Mouse (Mus musculus): ENCODE results near the gene Fkbp5. TPM values are rescaled to one million over a fixed set of nuclear protein-coding genes. Genes with fewer than 3 reads are reported as not detected.

The Fkbp5 gene
- polyA plus RNA-seq, 1 experiment from 2014 or later = 7.1 TPM

GRCm38 (mm10) chr17:28486720-28487119 is 30.6 kb downstream of the Fkbp5 start:
- WGBS = 84% methylated on average over 6 of the region's 6 CpGs
- Histone ChIP-seq H3K4me1 (ENCODE audit: control insufficient read depth, insufficient read depth, low read length) (peaks cover 5% of the 10 kb centered on the region), H3K36me3 (ENCODE audit: control insufficient read depth, insufficient read depth, low read length) (no peaks in the 10 kb centered on the region), H3K4me3 (ENCODE audit: low read depth, low read length) (no peak overlapping the region), H3K27me3 (ENCODE audit: control insufficient read depth, insufficient read depth, low read length) (no peaks in the 10 kb centered on the region), H3K9me3 (ENCODE audit: control insufficient read depth, low read depth, low read length) (no peaks in the 10 kb centered on the region), H3K27ac (ENCODE audit: low read length) (no peak overlapping the region), H3K4me2 (replicated peaks; ENCODE audit: low read depth, low read length) (no peak overlapping the region), H3K9ac (replicated peaks; ENCODE audit: low read depth, low read length) (no peak overlapping the region)
- no peak for ATAC-seq (ENCODE audit: insufficient number of reproducible peaks, insufficient read depth, low FRiP score, low read depth)

- Histone ChIP-seq H3K27me3 (ENCODE audit: control insufficient read depth, insufficient read depth, low read length) (no peaks in the 10 kb centered on the region), H3K36me3 (ENCODE audit: control insufficient read depth, insufficient read depth, low read length) (no peaks in the 10 kb centered on the region), H3K4me2 (replicated peaks; ENCODE audit: low read depth, low read length) (peak overlapping the region; percentile 84), H3K4me1 (ENCODE audit: control insufficient read depth, insufficient read depth, low read length) (peaks cover 5% of the 10 kb centered on the region), H3K27ac (ENCODE audit: low read length) (peak overlapping the region; percentile 69), H3K9me3 (ENCODE audit: control insufficient read depth, low read depth, low read length) (no peaks in the 10 kb centered on the region), H3K4me3 (ENCODE audit: low read depth, low read length) (peak overlapping the region; percentile 74), H3K9ac (replicated peaks; ENCODE audit: low read depth, low read length) (peak overlapping the region; percentile 49)
- WGBS = under 1% methylated on average over 56 of the region's 58 CpGs
- ATAC-seq (ENCODE audit: insufficient number of reproducible peaks, insufficient read depth, low FRiP score, low read depth) = peak; percentile 98
These were observed 31.3 kb downstream of the Fkbp5 start for GRCm38 (mm10) chr17:28485977-28486400.

- Histone ChIP-seq H3K9me3 (ENCODE audit: control insufficient read depth, low read depth, low read length) (no peaks in the 10 kb centered on the region), H3K4me2 (replicated peaks; ENCODE audit: low read depth, low read length) (peak overlapping the region; percentile 84), H3K9ac (replicated peaks; ENCODE audit: low read depth, low read length) (peak overlapping the region; percentile 49), H3K27ac (ENCODE audit: low read length) (peak overlapping the region; percentile 69), H3K4me1 (ENCODE audit: control insufficient read depth, insufficient read depth, low read length) (peaks cover 5% of the 10 kb centered on the region), H3K4me3 (ENCODE audit: low read depth, low read length) (peak overlapping the region; percentile 74), H3K27me3 (ENCODE audit: control insufficient read depth, insufficient read depth, low read length) (no peaks in the 10 kb centered on the region), H3K36me3 (ENCODE audit: control insufficient read depth, insufficient read depth, low read length) (no peaks in the 10 kb centered on the region)
- ATAC-seq (ENCODE audit: insufficient number of reproducible peaks, insufficient read depth, low FRiP score, low read depth) = 0 out of 2 replicates have a peak, but pooled peaks have one; percentile 29
- under 1% methylated on average over 61 of the region's 77 CpGs for WGBS
These were observed 31.8 kb downstream of the Fkbp5 start for GRCm38 (mm10) chr17:28485446-28485948.

GRCm38 (mm10) chr17:28484704-28485445 is 32.5 kb downstream of the Fkbp5 start:
- Histone ChIP-seq H3K9me3 (ENCODE audit: control insufficient read depth, low read depth, low read length) (no peaks in the 10 kb centered on the region), H3K9ac (replicated peaks; ENCODE audit: low read depth, low read length) (peak overlapping the region; percentile 49), H3K4me1 (ENCODE audit: control insufficient read depth, insufficient read depth, low read length) (peaks cover 5% of the 10 kb centered on the region), H3K4me2 (replicated peaks; ENCODE audit: low read depth, low read length) (peak overlapping the region; percentile 84), H3K27ac (ENCODE audit: low read length) (peak overlapping the region; percentile 69; the same call in 1 of the 2 replicates), H3K4me3 (ENCODE audit: low read depth, low read length) (peak overlapping the region; percentile 74), H3K27me3 (ENCODE audit: control insufficient read depth, insufficient read depth, low read length) (no peaks in the 10 kb centered on the region), H3K36me3 (ENCODE audit: control insufficient read depth, insufficient read depth, low read length) (no peaks in the 10 kb centered on the region)
- no peak for ATAC-seq (ENCODE audit: insufficient number of reproducible peaks, insufficient read depth, low FRiP score, low read depth)
- 3% methylated on average over 30 of the region's 30 CpGs for WGBS

GRCm38 (mm10) chr17:28477421-28477820 is 39.9 kb downstream of the Fkbp5 start:
- Histone ChIP-seq H3K27ac (ENCODE audit: low read length) (no peak overlapping the region), H3K9ac (replicated peaks; ENCODE audit: low read depth, low read length) (no peak overlapping the region), H3K27me3 (ENCODE audit: control insufficient read depth, insufficient read depth, low read length) (no peaks in the 10 kb centered on the region), H3K36me3 (ENCODE audit: control insufficient read depth, insufficient read depth, low read length) (no peaks in the 10 kb centered on the region), H3K4me2 (replicated peaks; ENCODE audit: low read depth, low read length) (no peak overlapping the region), H3K4me3 (ENCODE audit: low read depth, low read length) (no peak overlapping the region), H3K9me3 (ENCODE audit: control insufficient read depth, low read depth, low read length) (no peaks in the 10 kb centered on the region), H3K4me1 (ENCODE audit: control insufficient read depth, insufficient read depth, low read length) (no peaks in the 10 kb centered on the region)
- WGBS = 82% methylated on average over 8 of the region's 8 CpGs
- no peak for ATAC-seq (ENCODE audit: insufficient number of reproducible peaks, insufficient read depth, low FRiP score, low read depth)

GRCm38 (mm10) chr17:28476441-28476840 is 40.9 kb downstream of the Fkbp5 start:
- H3K4me3 ChIP-seq (ENCODE audit: low read depth, low read length) = no peak overlapping the region
- no peaks in the 10 kb centered on the region for H3K36me3 ChIP-seq (ENCODE audit: control insufficient read depth, insufficient read depth, low read length)
- H3K9me3 ChIP-seq (ENCODE audit: control insufficient read depth, low read depth, low read length) = no peaks in the 10 kb centered on the region
- H3K27ac ChIP-seq (ENCODE audit: low read length) = no peak overlapping the region
- ATAC-seq (ENCODE audit: insufficient number of reproducible peaks, insufficient read depth, low FRiP score, low read depth) = no peak
- no peaks in the 10 kb centered on the region for H3K27me3 ChIP-seq (ENCODE audit: control insufficient read depth, insufficient read depth, low read length)
- H3K4me1 ChIP-seq (ENCODE audit: control insufficient read depth, insufficient read depth, low read length) = no peaks in the 10 kb centered on the region
- no peak overlapping the region for H3K9ac ChIP-seq (replicated peaks; ENCODE audit: low read depth, low read length)
- no peak overlapping the region for H3K4me2 ChIP-seq (replicated peaks; ENCODE audit: low read depth, low read length)

GRCm38 (mm10) chr17:28475593-28476325 is 41.6 kb downstream of the Fkbp5 start:
- Histone ChIP-seq H3K4me3 (ENCODE audit: low read depth, low read length) (no peak overlapping the region), H3K9me3 (ENCODE audit: control insufficient read depth, low read depth, low read length) (no peaks in the 10 kb centered on the region), H3K36me3 (ENCODE audit: control insufficient read depth, insufficient read depth, low read length) (no peaks in the 10 kb centered on the region), H3K4me2 (replicated peaks; ENCODE audit: low read depth, low read length) (no peak overlapping the region), H3K27me3 (ENCODE audit: control insufficient read depth, insufficient read depth, low read length) (no peaks in the 10 kb centered on the region), H3K9ac (replicated peaks; ENCODE audit: low read depth, low read length) (no peak overlapping the region), H3K4me1 (ENCODE audit: control insufficient read depth, insufficient read depth, low read length) (no peaks in the 10 kb centered on the region), H3K27ac (ENCODE audit: low read length) (no peak overlapping the region)
- WGBS = 65% methylated on average over 3 of the region's 3 CpGs
- no peak for ATAC-seq (ENCODE audit: insufficient number of reproducible peaks, insufficient read depth, low FRiP score, low read depth)

- Histone ChIP-seq H3K36me3 (ENCODE audit: control insufficient read depth, insufficient read depth, low read length) (no peaks in the 10 kb centered on the region), H3K9ac (replicated peaks; ENCODE audit: low read depth, low read length) (no peak overlapping the region), H3K4me2 (replicated peaks; ENCODE audit: low read depth, low read length) (no peak overlapping the region), H3K9me3 (ENCODE audit: control insufficient read depth, low read depth, low read length) (no peaks in the 10 kb centered on the region), H3K4me3 (ENCODE audit: low read depth, low read length) (no peak overlapping the region), H3K27me3 (ENCODE audit: control insufficient read depth, insufficient read depth, low read length) (no peaks in the 10 kb centered on the region), H3K4me1 (ENCODE audit: control insufficient read depth, insufficient read depth, low read length) (no peaks in the 10 kb centered on the region), H3K27ac (ENCODE audit: low read length) (no peak overlapping the region)
- ATAC-seq (ENCODE audit: insufficient number of reproducible peaks, insufficient read depth, low FRiP score, low read depth) = no peak
- 61% methylated on average over 5 of the region's 5 CpGs for WGBS
These were observed 44.6 kb downstream of the Fkbp5 start for GRCm38 (mm10) chr17:28472696-28473095.
